Mouse (Mus musculus): Measurements from ENCODE around the gene Vps37c. TPM values are rescaled to one million over a fixed set of nuclear protein-coding genes. Genes with fewer than 3 reads are reported as not detected.

The Vps37c gene
- total and polyA plus RNA-seq, 2 experiments from 2014 or later = 23.0 to 42.1 TPM

DNA sequence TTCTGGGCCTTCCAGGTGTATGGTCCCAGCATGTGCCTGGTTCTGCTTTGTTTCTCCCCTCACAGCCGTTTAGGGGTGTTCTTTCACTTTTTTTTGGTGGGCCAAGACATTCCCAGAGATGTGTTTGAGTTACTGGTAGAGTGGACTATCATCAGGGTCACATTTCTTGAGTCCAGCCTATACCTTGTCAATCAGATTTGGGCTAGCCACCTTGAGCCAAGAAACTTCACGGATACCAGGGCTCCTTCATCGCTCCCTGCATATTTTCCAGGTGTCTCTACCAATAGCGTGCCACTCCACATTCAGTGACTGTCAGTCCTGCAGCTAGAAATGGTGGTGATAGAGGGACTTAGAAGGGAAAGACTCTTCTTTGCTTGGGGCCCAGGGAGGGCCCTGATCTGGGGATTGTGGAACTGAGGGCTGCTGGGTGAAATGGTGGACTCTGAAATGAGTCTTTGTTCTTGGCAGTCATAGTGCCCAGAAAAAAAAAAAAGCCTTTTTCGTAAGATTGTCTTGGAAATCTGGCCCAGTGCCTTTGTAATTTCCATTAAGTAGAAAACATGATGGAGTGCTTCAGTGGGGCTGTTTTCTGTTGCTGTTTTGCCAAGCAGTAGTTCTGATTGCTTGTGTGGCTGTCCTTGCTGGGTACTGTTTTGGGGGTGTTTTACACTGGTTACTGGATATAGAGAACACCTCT lies 1.1 kb downstream of the Vps37c start:
- Histone ChIP-seq H3K4me1 (ENCODE audit: control insufficient read depth, insufficient read depth) (peaks cover 27% of the 10 kb centered on the region), H3K9me3 (replicated peaks; ENCODE audit: control insufficient read depth, low read length) (no peaks in the 10 kb centered on the region), H3K27me3 (ENCODE audit: control insufficient read depth, insufficient read depth, low read length) (0 out of 2 replicates have a peak, but pooled peaks cover 3% of the 10 kb centered on the region), H3K27ac (ENCODE audit: low read depth) (peak overlapping the region; percentile 87), H3K36me3 (replicated peaks; ENCODE audit: control insufficient read depth, insufficient read depth, low read length) (no peaks in the 10 kb centered on the region; the same call in 1 of the 2 replicates), H3K4me3 (ENCODE audit: low read depth, low read length) (peak overlapping the region; percentile 57), H3K4me2 (ENCODE audit: low read depth, low read length) (peak overlapping the region; percentile 70), H3K9ac (replicated peaks; ENCODE audit: low read depth, low read length) (peak overlapping the region; percentile 56)
- ATAC-seq (ENCODE audit: insufficient read depth, low read depth) (no peak), DNase-seq (ENCODE audit: low spot score) (no peak)
- no peak for TF ChIP-seq CTCF (IDR thresholded peaks at IDR 0.05; ENCODE audit: low read depth)
- TF ChIP-seq EP300 (IDR thresholded peaks at IDR 0.05; ENCODE audit: low read depth) = no peak
- 25% methylated on average over 5 of the region's 5 CpGs for WGBS

DNA sequence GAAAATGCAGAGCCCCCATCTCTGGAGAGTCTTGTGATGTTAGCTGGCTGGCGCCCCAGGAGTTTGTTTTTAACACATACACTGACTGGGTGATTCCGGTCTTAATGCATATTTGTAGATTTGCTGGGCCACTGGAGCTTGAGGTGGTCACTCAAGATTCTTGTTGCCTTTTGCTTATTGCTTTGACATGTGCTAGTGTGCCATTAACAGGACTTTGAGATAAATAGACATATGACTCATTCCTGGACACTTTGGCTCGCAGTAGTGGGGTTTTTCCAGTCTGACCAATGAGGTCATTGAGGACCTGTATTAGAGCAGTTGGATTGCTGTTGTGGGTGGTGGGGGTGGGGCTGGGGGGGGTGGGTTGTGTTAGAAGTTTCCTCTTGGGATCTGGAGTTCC lies 1.8 kb downstream of the Vps37c start:
- 37% methylated on average over 3 of the region's 3 CpGs for WGBS
- Histone ChIP-seq H3K36me3 (replicated peaks; ENCODE audit: control insufficient read depth, insufficient read depth, low read length) (no peaks in the 10 kb centered on the region; the same call in 1 of the 2 replicates), H3K4me3 (ENCODE audit: low read depth, low read length) (peak overlapping the region; percentile 57), H3K27ac (ENCODE audit: low read depth) (peak overlapping the region; percentile 87), H3K27me3 (ENCODE audit: control insufficient read depth, insufficient read depth, low read length) (no peaks in the 10 kb centered on the region), H3K9ac (replicated peaks; ENCODE audit: low read depth, low read length) (no peak overlapping the region), H3K4me1 (ENCODE audit: control insufficient read depth, insufficient read depth) (peaks cover 28% of the 10 kb centered on the region), H3K9me3 (replicated peaks; ENCODE audit: control insufficient read depth, low read length) (no peaks in the 10 kb centered on the region), H3K4me2 (ENCODE audit: low read depth, low read length) (peak overlapping the region; percentile 70)
- no peak for TF ChIP-seq EP300 (IDR thresholded peaks at IDR 0.05; ENCODE audit: low read depth)
- no peak; the same call in 1 of the 2 replicates for ATAC-seq (ENCODE audit: insufficient read depth, low read depth)
- DNase-seq (ENCODE audit: low spot score) = peak; percentile 87

DNA sequence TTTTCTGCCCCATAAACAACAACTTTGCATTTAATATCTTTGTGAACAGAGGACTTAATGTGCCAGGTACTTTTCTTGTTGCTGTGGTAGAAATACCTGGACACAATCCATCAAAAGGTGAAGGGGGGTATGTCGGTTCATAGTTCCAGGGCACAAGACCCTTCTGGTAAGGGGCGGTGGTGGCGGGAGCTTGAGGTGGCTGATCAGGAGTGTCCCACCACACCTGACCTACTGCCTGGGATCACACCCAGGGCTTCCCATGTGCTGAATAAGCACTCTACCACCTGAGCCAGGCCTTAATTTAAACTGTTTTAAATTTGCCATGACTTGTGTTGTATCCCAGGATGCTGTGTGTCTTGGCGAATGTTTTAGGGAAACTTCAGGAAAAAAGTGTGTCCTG lies 2.6 kb downstream of the Vps37c start:
- Histone ChIP-seq H3K4me1 (ENCODE audit: control insufficient read depth, insufficient read depth) (peaks cover 35% of the 10 kb centered on the region), H3K9ac (replicated peaks; ENCODE audit: low read depth, low read length) (no peak overlapping the region; the same call in 1 of the 2 replicates), H3K4me2 (ENCODE audit: low read depth, low read length) (0 out of 2 replicates have a peak overlapping the region, but pooled peaks have one; percentile 70), H3K36me3 (replicated peaks; ENCODE audit: control insufficient read depth, insufficient read depth, low read length) (no peaks in the 10 kb centered on the region; the same call in 1 of the 2 replicates), H3K4me3 (ENCODE audit: low read depth, low read length) (no peak overlapping the region), H3K9me3 (replicated peaks; ENCODE audit: control insufficient read depth, low read length) (no peaks in the 10 kb centered on the region), H3K27me3 (ENCODE audit: control insufficient read depth, insufficient read depth, low read length) (no peaks in the 10 kb centered on the region), H3K27ac (ENCODE audit: low read depth) (peak overlapping the region; percentile 87)
- TF ChIP-seq CTCF (IDR thresholded peaks at IDR 0.05; ENCODE audit: low read depth) (no peak), EP300 (IDR thresholded peaks at IDR 0.05; ENCODE audit: low read depth) (no peak)
- no peak for DNase-seq (ENCODE audit: low spot score)
- WGBS = 91% methylated on average over 4 of the region's 4 CpGs
- no peak for ATAC-seq (ENCODE audit: insufficient read depth, low read depth)

DNA sequence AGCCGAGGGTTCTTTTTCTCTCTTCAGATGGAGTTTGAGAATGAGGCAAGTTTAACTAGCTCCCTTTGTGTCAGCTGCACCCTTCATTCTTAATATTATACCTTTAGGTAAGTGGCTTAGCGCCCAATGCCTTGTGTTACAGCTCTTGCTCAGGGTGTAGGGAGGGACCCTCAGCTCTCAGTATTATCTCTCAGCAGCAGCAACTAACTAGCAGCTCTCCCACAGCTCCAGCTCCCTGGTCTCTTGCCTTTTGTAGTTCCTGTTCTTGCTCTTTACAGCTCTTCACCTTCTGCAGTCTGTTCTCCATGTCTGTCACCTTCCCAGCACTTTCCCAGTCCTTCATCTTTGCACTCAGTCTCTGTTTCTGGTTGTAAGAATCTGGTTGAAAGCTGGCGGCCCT lies 3.1 kb downstream of the Vps37c start:
- ATAC-seq (ENCODE audit: insufficient read depth, low read depth) (no peak), DNase-seq (ENCODE audit: low spot score) (no peak)
- no peak overlapping the region for H3K9ac ChIP-seq (replicated peaks; ENCODE audit: low read depth, low read length)
- H3K4me3 ChIP-seq (ENCODE audit: low read depth, low read length) = no peak overlapping the region
- H3K27me3 ChIP-seq (ENCODE audit: control insufficient read depth, insufficient read depth, low read length) = no peaks in the 10 kb centered on the region
- no peaks in the 10 kb centered on the region for H3K9me3 ChIP-seq (replicated peaks; ENCODE audit: control insufficient read depth, low read length)
- H3K4me1 ChIP-seq (ENCODE audit: control insufficient read depth, insufficient read depth) = peaks cover 40% of the 10 kb centered on the region
- no peak overlapping the region for H3K4me2 ChIP-seq (ENCODE audit: low read depth, low read length)
- H3K27ac ChIP-seq (ENCODE audit: low read depth) = no peak overlapping the region
- TF ChIP-seq CTCF (IDR thresholded peaks at IDR 0.05; ENCODE audit: low read depth) = no peak
- TF ChIP-seq EP300 (IDR thresholded peaks at IDR 0.05; ENCODE audit: low read depth) = no peak
- 72% methylated on average over 3 of the region's 3 CpGs for WGBS
- H3K36me3 ChIP-seq (replicated peaks; ENCODE audit: control insufficient read depth, insufficient read depth, low read length) = no peaks in the 10 kb centered on the region; the same call in 1 of the 2 replicates

DNA sequence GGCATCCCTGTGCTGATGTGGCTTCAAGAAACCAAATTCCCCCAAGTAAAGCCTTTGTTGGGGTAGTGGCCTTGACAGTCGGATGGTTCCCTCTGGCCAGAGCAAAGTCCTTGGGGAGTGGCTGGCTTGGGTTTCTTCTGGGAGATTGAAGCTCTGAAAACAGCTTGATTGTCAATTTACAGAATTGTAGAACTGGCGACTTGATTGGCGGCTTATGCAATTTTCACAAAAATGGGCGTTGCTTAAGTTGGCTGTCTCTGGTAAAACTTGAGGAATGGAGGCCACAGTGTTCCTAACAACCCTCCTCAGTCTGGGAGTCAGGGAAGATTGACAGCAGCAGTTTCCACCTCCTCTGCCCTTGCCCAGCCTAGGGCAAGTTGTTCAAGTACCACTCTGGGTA lies 3.8 kb downstream of the Vps37c start:
- WGBS = 92% methylated on average over 4 of the region's 4 CpGs
- no peaks in the 10 kb centered on the region for H3K27me3 ChIP-seq (ENCODE audit: control insufficient read depth, insufficient read depth, low read length)

More for the DNA sequence above, 3.8 kb downstream of the Vps37c start:
- H3K4me2 ChIP-seq (ENCODE audit: low read depth, low read length) = no peak overlapping the region
- H3K27ac ChIP-seq (ENCODE audit: low read depth) = no peak overlapping the region
- H3K36me3 ChIP-seq (replicated peaks; ENCODE audit: control insufficient read depth, insufficient read depth, low read length) = no peaks in the 10 kb centered on the region; the same call in 1 of the 2 replicates
- TF ChIP-seq EP300 (IDR thresholded peaks at IDR 0.05; ENCODE audit: low read depth) (no peak), CTCF (IDR thresholded peaks at IDR 0.05; ENCODE audit: low read depth) (no peak)
- H3K4me1 ChIP-seq (ENCODE audit: control insufficient read depth, insufficient read depth) = peaks cover 46% of the 10 kb centered on the region
- DNase-seq (ENCODE audit: low spot score) (no peak), ATAC-seq (ENCODE audit: insufficient read depth, low read depth) (no peak)
- H3K4me3 ChIP-seq (ENCODE audit: low read depth, low read length) = no peak overlapping the region
- H3K9ac ChIP-seq (replicated peaks; ENCODE audit: low read depth, low read length) = no peak overlapping the region
- no peaks in the 10 kb centered on the region for H3K9me3 ChIP-seq (replicated peaks; ENCODE audit: control insufficient read depth, low read length)

All from heart, postnatal 0 days (tissue).